Mouse (Mus musculus) neural tube, embryonic 12.5 days (tissue): ENCODE measurements at regions not wholly inside any gene's neighbourhood (a gene's known extent, or its start where the extent isn't known, plus 50 kb on each side); places are given as distances from the start of the nearest gene placed in this dataset.

Source experiments
- ATAC-seq: fragments of 200-750 bp; cut with Nextera tagmentation; 2 replicates; pipeline ENCODE4 v1.8.0; 2017; ENCODE audit warnings: low read depth, mild to moderate bottlenecking, moderate TSS enrichment, moderate library complexity; ENCODE audit not compliant: low FRiP score
- H3K27ac ChIP-seq: fragments of 300-500 bp; sonication (generic); 2 replicates; pipeline ENCODE4 v1.5.1; 2016
- H3K27me3 ChIP-seq: fragments of 300-500 bp; sonication (generic); replicated peaks from 2 replicates; pipeline ENCODE4 v1.6.1; 2016; ENCODE audit warnings: mild to moderate bottlenecking
- H3K36me3 ChIP-seq: fragments of 300-500 bp; sonication (generic); 2 replicates; pipeline ENCODE4 v1.6.1; 2016; ENCODE audit warnings: mild to moderate bottlenecking
- H3K4me1 ChIP-seq: fragments of 300-500 bp; sonication (generic); 2 replicates; pipeline ENCODE4 v1.6.1; 2016
- H3K4me2 ChIP-seq: fragments of 300-500 bp; sonication (generic); replicated peaks from 2 replicates; pipeline ENCODE4 v1.6.1; 2016; ENCODE audit warnings: mild to moderate bottlenecking
- H3K4me3 ChIP-seq: fragments of 300-500 bp; sonication (generic); 2 replicates; pipeline ENCODE4 v1.5.1; 2016
- H3K9ac ChIP-seq: fragments of 300-500 bp; sonication (generic); 2 replicates; pipeline ENCODE4 v1.6.1; 2016; ENCODE audit warnings: mild to moderate bottlenecking
- H3K9me3 ChIP-seq: fragments of 300-500 bp; sonication (generic); 2 replicates; pipeline ENCODE4 v1.6.1; 2016; ENCODE audit warnings: mild to moderate bottlenecking
- WGBS: fragments of 180-500 bp; shearing (Covaris S2); methylation state at CpG from one replicate; pipeline ENCODE4 v1.1.7; 2016; 5-methylcytosine and 5-hydroxymethylcytosine counted together

- Histone ChIP-seq H3K4me2 (no peak overlapping the region), H3K27ac (no peak overlapping the region), H3K36me3 (no peaks in the 10 kb centered on the region), H3K9ac (no peak overlapping the region), H3K27me3 (no peaks in the 10 kb centered on the region), H3K4me3 (no peak overlapping the region), H3K9me3 (no peaks in the 10 kb centered on the region), H3K4me1 (no peaks in the 10 kb centered on the region)
- ATAC-seq, result no peak
- 71% methylated on average over 13 of the region's 13 CpGs for WGBS
These were observed 277.7 kb upstream of the Nt5e start for GRCm38 (mm10) chr9:88049270-88049669.

DNA sequence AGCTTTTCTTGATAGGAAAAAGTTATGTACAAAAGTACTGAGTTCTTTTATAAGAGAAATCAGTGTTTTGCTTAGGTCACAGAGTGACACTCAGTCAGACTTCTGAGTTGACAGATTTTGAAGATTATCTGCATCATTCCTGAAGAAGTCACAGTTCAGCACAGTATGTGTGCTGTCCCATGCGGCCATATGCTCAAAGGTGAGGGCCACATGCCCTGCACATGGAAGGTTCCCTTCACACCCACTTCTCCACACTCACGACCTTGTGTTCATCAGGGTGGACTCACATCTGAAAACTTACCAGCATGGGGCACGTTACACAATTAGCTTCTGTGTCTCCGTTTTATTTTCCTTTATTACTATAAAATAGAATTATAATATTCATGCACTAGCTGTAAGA, 277.2 kb upstream of the Nt5e start:
- no peak for ATAC-seq
- Histone ChIP-seq H3K27me3 (no peaks in the 10 kb centered on the region), H3K4me1 (no peaks in the 10 kb centered on the region), H3K4me2 (no peak overlapping the region), H3K9ac (no peak overlapping the region), H3K4me3 (no peak overlapping the region), H3K9me3 (no peaks in the 10 kb centered on the region), H3K27ac (no peak overlapping the region), H3K36me3 (no peaks in the 10 kb centered on the region)
- WGBS, result 84% methylated on average over 4 of the region's 4 CpGs

DNA sequence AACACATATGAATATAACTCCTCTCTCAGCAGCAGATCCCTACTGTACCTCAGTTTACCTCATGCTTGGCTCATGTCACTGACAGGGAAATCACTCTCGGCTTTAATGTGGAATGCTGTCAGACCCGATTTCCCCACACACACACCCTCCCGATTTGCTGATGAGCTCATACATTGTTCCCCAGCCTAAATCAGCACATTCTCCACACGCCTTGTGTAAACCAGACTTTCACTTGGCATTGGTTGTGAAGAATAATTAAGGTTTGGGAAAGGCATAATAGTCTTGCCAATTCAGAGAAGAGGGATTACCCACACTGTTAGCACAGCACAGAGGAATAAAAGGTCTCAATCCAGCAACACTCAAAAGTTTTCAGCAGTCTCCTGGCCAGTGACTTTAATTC, 268.4 kb upstream of the Nt5e start:
- Histone ChIP-seq H3K36me3 (no peaks in the 10 kb centered on the region), H3K27me3 (no peaks in the 10 kb centered on the region), H3K4me1 (no peaks in the 10 kb centered on the region), H3K4me3 (no peak overlapping the region), H3K9ac (no peak overlapping the region), H3K27ac (no peak overlapping the region), H3K9me3 (no peaks in the 10 kb centered on the region), H3K4me2 (no peak overlapping the region)
- 72% methylated on average over 4 of the region's 4 CpGs for WGBS
- ATAC-seq, result no peak

DNA sequence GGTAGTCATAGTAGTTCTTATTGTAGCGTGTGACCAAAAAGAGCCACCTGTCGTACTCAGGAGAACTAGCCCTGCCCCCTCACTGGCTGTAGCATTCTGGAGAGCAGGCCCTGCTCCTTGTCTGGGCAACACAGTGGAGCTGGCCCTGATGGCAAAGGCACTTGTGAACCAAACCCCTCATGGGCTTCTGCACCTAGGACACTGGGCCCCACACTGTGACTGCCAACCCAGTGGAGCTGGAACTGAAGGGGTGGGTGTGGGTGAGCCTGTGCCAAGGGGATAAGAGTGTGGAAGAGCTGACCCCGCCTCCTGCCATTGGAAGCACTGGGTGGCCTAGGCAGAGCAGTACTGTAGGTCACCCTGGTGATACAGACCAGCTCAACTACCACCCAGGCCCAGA, 268.0 kb upstream of the Nt5e start:
- H3K4me2 ChIP-seq, result no peak overlapping the region
- H3K9ac ChIP-seq, result no peak overlapping the region
- H3K9me3 ChIP-seq, result no peaks in the 10 kb centered on the region
- H3K27me3 ChIP-seq, result no peaks in the 10 kb centered on the region
- 0 out of 2 replicates have a peak, but pooled peaks have one; percentile 13 for ATAC-seq
- H3K4me1 ChIP-seq, result no peaks in the 10 kb centered on the region
- H3K36me3 ChIP-seq, result no peaks in the 10 kb centered on the region
- no peak overlapping the region for H3K4me3 ChIP-seq
- 79% methylated on average over 3 of the region's 3 CpGs for WGBS
- no peak overlapping the region for H3K27ac ChIP-seq

DNA sequence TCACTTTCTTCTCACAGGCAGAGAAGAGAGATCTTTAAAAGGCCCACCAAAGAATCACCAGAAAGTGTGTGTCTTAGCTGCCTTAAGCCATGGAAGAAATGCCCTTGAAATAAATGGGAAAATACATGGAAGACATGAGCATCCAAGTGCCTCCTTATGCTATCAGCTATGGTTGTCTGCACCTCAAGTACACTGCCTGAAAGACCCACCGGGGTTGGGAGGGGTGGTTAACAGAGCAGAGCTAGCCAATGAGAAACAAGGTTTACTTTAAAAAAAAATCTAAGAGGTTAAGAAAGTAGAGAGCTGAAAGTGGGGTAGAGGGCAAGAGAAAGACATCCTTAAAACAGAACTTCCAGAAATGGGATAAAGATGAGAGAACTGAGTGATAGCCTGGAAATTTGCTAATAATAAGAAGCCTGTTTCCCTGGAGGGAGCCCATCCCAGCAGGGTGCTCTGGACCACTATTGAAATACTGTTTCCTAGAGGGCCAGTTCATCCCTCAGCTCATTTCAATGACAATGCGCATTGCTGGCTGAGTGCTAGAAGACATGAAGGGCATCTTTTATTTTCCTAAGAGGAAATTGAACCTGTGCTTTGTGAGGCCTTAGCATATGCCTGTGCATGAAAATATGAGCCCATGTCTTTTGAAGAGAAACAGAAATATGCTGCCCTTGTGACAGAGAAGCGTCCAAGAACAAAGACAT, 262.9 kb upstream of the Nt5e start:
- H3K27ac ChIP-seq, result no peak overlapping the region
- H3K9ac ChIP-seq, result no peak overlapping the region
- WGBS, result 21% methylated on average over 3 of the region's 3 CpGs
- H3K4me1 ChIP-seq, result 0 out of 2 replicates have a peak, but pooled peaks cover 3% of the 10 kb centered on the region
- H3K27me3 ChIP-seq, result no peaks in the 10 kb centered on the region
- H3K4me2 ChIP-seq, result no peak overlapping the region
- no peaks in the 10 kb centered on the region for H3K36me3 ChIP-seq
- ATAC-seq, result no peak
- no peak overlapping the region for H3K4me3 ChIP-seq
- no peaks in the 10 kb centered on the region for H3K9me3 ChIP-seq

DNA sequence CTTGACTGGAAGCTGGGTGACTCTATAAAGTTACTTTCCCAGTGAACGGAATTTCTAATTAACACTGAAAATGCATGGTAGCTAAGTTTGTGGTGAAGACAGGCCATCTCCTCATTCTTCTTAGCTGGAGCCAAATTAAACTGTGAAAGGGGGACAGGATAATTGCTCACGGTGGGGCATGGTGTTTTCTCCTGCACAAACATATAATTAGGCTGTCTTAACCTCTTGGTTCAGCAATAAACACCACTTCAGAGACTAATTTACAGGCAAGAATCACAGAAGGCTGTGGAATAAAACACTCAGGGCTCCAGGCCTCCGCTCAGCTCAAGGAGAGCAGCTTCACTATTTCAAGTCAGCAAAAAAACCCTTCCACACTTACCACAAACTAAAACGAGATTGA, 261.9 kb upstream of the Nt5e start:
- H3K4me2 ChIP-seq, result no peak overlapping the region
- 0 out of 2 replicates have a peak, but pooled peaks cover 3% of the 10 kb centered on the region for H3K4me1 ChIP-seq
- H3K9me3 ChIP-seq, result no peaks in the 10 kb centered on the region
- no peak overlapping the region for H3K27ac ChIP-seq
- no peak for ATAC-seq
- H3K9ac ChIP-seq, result no peak overlapping the region
- no peaks in the 10 kb centered on the region for H3K27me3 ChIP-seq
- no peak overlapping the region for H3K4me3 ChIP-seq
- no peaks in the 10 kb centered on the region for H3K36me3 ChIP-seq
- 24% methylated on average over 4 of the region's 4 CpGs for WGBS

- no peak overlapping the region for H3K9ac ChIP-seq
- H3K4me2 ChIP-seq, result no peak overlapping the region
- no peak overlapping the region for H3K27ac ChIP-seq
- H3K4me1 ChIP-seq, result 0 out of 2 replicates have a peak, but pooled peaks cover 3% of the 10 kb centered on the region
- 81% methylated on average over 7 of the region's 7 CpGs for WGBS
- no peaks in the 10 kb centered on the region for H3K27me3 ChIP-seq
- no peaks in the 10 kb centered on the region for H3K9me3 ChIP-seq
- H3K36me3 ChIP-seq, result no peaks in the 10 kb centered on the region
- ATAC-seq, result no peak
- no peak overlapping the region for H3K4me3 ChIP-seq
These were observed 261.2 kb upstream of the Nt5e start for GRCm38 (mm10) chr9:88065777-88066176.

DNA sequence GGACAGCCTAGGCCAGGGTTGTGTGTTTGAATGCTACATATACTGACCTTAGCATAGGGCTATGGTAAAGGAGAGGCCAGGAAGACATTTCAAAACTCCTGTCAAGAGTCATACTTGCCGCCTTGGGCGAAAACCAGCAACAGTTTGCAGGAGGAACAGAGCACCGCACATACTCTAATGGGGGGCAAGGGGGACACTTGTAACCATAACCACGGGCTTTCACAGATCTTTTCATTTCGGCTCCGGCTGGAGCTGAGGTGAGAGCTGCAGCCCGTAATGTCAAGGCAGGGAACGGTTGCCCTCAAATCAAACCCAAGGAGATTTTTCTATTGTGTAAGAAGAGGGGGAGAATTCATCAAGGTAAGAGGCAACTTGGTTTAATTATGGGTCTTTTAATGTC, 258.7 kb upstream of the Nt5e start:
- no peak overlapping the region for H3K9ac ChIP-seq
- ATAC-seq, result no peak
- H3K4me1 ChIP-seq, result 0 out of 2 replicates have a peak, but pooled peaks cover 3% of the 10 kb centered on the region
- H3K9me3 ChIP-seq, result no peaks in the 10 kb centered on the region
- no peak overlapping the region for H3K4me3 ChIP-seq
- H3K36me3 ChIP-seq, result no peaks in the 10 kb centered on the region
- no peaks in the 10 kb centered on the region for H3K27me3 ChIP-seq
- no peak overlapping the region for H3K27ac ChIP-seq
- no peak overlapping the region for H3K4me2 ChIP-seq
- WGBS, result 93% methylated on average over 8 of the region's 8 CpGs

DNA sequence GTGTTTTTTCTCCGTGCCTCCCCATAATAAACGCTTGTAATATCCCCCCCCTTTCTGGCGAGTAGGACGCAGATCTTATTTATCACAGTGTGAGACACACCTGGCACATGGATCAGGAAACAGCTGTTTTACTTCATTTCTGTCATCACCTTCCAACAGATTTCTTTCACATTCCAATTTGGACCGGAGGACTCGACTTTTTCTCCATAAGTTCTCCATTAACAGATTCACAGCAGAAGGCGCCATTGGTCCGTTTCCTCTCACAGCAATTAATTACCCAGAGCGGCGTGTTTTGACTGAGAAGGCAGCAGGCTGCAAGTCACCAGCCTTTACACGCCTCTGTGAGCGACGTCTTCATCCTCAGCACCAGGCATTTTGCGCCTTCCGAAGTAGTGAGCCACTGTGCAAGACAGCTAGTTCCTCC, 258.1 kb upstream of the Nt5e start:
- ATAC-seq, result no peak
- H3K9ac ChIP-seq, result no peak overlapping the region
- 70% methylated on average over 15 of the region's 15 CpGs for WGBS
- H3K4me1 ChIP-seq, result 0 out of 2 replicates have a peak, but pooled peaks cover 3% of the 10 kb centered on the region
- no peak overlapping the region for H3K4me2 ChIP-seq
- H3K27me3 ChIP-seq, result no peaks in the 10 kb centered on the region
- no peaks in the 10 kb centered on the region for H3K9me3 ChIP-seq
- no peaks in the 10 kb centered on the region for H3K36me3 ChIP-seq
- H3K27ac ChIP-seq, result no peak overlapping the region
- H3K4me3 ChIP-seq, result no peak overlapping the region

DNA sequence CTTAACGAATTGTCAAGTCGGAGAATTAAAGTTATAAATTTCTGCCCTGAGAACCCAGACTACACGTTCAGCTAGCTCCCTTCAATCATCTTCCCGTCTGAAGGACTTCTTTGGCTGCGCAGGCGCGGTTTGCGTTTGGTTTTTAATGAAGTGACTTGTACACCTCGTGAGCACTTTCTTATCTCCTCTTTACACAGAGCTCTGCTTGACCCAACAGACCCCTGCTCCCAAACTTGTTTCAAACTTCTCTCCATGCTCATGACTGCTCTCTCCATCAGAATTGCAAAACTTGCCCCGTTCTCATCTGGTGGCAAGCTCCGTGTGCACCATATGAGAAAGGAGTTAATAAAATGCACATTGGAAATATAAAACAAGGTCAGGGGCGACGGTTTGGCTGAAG, 257.2 kb upstream of the Nt5e start:
- no peak for ATAC-seq
- WGBS, result 80% methylated on average over 13 of the region's 13 CpGs
- H3K4me2 ChIP-seq, result no peak overlapping the region
- no peaks in the 10 kb centered on the region for H3K4me1 ChIP-seq
- no peaks in the 10 kb centered on the region for H3K27me3 ChIP-seq
- no peaks in the 10 kb centered on the region for H3K9me3 ChIP-seq
- H3K4me3 ChIP-seq, result no peak overlapping the region
- no peaks in the 10 kb centered on the region for H3K36me3 ChIP-seq
- H3K9ac ChIP-seq, result no peak overlapping the region
- no peak overlapping the region for H3K27ac ChIP-seq

DNA sequence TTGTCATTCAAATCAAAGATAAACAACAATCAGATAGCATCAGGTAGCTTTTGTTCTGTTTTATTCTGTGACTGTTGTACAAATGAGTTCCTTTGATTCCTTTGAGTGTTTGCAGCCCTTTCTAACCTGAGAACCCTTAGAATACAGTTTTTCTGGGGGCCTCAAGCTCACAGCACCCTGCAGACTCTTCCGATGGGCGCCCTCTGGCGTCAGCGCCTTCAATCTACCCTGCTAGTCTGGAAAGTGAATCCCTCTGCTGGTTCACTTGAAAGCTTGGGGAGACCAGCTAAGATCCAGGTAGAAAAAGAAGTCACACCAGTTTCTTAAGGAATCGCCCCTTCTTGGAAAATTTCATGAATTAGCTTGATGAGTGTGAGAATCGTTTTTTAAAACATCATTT, 253.8 kb upstream of the Nt5e start:
- WGBS, result 15% methylated on average over 6 of the region's 6 CpGs
- ATAC-seq, result no peak; the same call in 1 of the 2 replicates
- H3K4me3 ChIP-seq, result no peak overlapping the region

DNA sequence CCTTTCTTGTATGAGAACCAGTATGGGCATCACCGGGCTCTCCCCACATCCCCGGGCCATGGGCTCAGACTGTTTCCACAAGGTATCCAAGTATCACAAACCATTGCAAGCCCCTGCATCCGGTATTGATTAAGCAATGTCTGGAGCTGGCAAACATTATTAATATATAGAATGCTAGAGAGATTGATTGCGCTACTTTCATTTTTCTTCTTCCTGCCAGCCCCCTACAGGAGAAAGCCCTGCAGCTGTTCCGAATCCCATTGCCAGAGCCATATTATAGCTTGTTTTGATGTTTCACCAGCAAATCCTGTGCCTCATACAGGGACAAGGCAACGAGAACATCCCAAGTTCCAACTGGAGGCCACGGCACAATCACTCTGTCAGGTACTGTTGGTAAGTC, 253.4 kb upstream of the Nt5e start:
- Histone ChIP-seq H3K9me3 (no peaks in the 10 kb centered on the region), H3K4me1 (no peaks in the 10 kb centered on the region), H3K27me3 (no peaks in the 10 kb centered on the region), H3K36me3 (no peaks in the 10 kb centered on the region), H3K4me2 (no peak overlapping the region), H3K9ac (no peak overlapping the region), H3K27ac (no peak overlapping the region), H3K4me3 (no peak overlapping the region)
- ATAC-seq, result peak; percentile 41; the same call in 1 of the 2 replicates
- 60% methylated on average over 7 of the region's 7 CpGs for WGBS

More for the DNA sequence above, 253.8 kb upstream of the Nt5e start:
- Histone ChIP-seq H3K4me1 (no peaks in the 10 kb centered on the region), H3K4me2 (no peak overlapping the region), H3K27ac (no peak overlapping the region), H3K27me3 (no peaks in the 10 kb centered on the region), H3K9ac (no peak overlapping the region), H3K9me3 (no peaks in the 10 kb centered on the region), H3K36me3 (no peaks in the 10 kb centered on the region)

GRCm38 (mm10) chr9:88082931-88083479, 244.0 kb upstream of the Nt5e start:
- Histone ChIP-seq H3K27ac (no peak overlapping the region), H3K4me1 (no peaks in the 10 kb centered on the region), H3K4me3 (no peak overlapping the region), H3K36me3 (no peaks in the 10 kb centered on the region), H3K27me3 (no peaks in the 10 kb centered on the region), H3K9ac (no peak overlapping the region), H3K9me3 (no peaks in the 10 kb centered on the region), H3K4me2 (no peak overlapping the region)
- 45% methylated on average over 5 of the region's 5 CpGs for WGBS
- no peak for ATAC-seq
